Mouse (Mus musculus) gastrocnemius, postnatal 36 days (tissue): ENCODE data around the gene Rhbdf2. TPM values are rescaled to one million over a fixed set of nuclear protein-coding genes. Genes with fewer than 3 reads are reported as not detected.
"Not testable (repeated sequence)": the region's sequence is repeated elsewhere in the genome, so short reads cannot be mapped to it uniquely, and the experiment has no call there.

Experiments used
- DNase-seq, 2 experiments: peaks; one replicate each; pipeline ENCODE4 v3.0.0; 2022
- intact Hi-C: fragments of 180-260 bp; cut with DNase I; formaldehyde crosslinking; loops from one replicate; pipeline ENCODE4 v1.15.1; 2025
- long read RNA-seq, 2 experiments: library from polyadenylated mRNA; stranded (forward); transcript quantifications; one replicate each; pipeline ENCODE4 v2.0.0; 2021
- total RNA-seq, 2 experiments: library from RNA; stranded (reverse); gene quantifications; 2 replicates each; pipeline ENCODE4 v1.2.3; 2021

The Rhbdf2 gene
- 10 to 100 TPM in 1 of 2 experiments, 1 to 10 TPM in 1; 9.4 to 10.2 TPM for total RNA-seq
- long read RNA-seq, experiment 1, partial matches to known transcripts, result 1 of 1 reads
- long read RNA-seq, experiment 1, other reads (novel, unspliced or antisense), result 0 of 1 reads
- long read RNA-seq, experiment 2, partial matches to known transcripts, result 0 of 3 reads
- long read RNA-seq, experiment 2, other reads (novel, unspliced or antisense), result 1 of 3 reads

DNA sequence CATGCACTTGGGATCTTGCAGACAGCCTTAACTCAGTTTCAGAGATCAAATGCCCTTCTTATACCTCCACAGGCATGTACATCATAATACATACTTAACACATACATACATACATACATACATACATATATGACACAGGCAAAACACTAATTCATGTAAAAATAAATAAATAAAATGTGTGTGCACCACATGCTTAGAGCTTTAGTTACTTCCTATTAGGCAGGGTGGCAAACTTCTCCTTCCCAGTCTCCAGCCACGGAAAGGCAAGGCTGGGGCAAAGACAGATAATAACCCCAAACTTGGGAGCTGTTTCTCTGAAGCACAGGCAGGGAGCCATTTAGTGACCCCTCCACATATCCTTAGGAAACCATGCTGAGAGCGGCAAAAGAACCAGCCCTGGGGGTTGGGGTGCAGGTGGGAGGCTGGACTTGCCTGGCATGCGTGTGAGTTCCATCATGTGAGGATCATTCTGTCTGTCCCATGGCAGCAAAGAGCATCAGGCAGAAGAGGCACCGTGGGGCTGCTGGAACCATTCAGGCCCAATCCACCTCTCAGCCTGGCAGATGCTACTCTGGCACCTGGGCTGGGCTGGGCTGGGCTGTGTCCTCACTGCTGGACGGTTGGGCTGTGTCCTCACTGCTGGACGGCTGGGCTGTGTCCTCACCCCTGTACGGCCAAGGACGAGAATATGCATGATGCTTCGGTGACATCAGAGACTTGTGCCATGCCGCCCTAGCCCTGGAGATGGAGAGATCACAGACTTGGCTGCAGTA, at the start of gene Rhbdf2:
Rhbdf2 (minus strand) TSS at position 721 of the 773 bp plus-strand sequence.
- DNase-seq, result no peak
- intact Hi-C loops, result no loop called here

GRCm38 (mm10) chr11:116676175-116676976, 49.6 kb upstream of the Rhbdf2 start:
- intact Hi-C loops, result no loop called here
- no peak for DNase-seq

DNA sequence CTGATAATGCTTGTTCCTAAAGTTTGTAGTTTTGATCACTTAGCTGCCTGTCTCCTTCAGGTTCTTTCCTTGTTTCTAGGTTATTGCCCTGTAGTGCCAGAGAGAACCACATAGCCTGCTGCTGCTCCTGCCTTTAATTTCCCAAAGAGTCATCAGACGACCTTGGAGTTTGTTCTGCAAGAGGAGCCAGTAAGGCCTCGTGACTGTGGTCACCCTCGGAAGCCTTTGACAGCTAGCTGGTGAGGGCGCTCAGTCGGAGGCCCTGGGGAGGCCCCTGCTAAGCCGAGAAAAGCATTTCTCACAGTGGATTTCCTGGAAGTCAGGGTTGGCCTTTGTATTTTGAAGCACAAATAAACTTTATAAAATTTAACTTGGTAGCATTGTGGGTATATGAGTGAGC, 48.6 kb upstream of the Rhbdf2 start:
- DNase-seq, intact Hi-C loops: not testable (repeated sequence)

DNA sequence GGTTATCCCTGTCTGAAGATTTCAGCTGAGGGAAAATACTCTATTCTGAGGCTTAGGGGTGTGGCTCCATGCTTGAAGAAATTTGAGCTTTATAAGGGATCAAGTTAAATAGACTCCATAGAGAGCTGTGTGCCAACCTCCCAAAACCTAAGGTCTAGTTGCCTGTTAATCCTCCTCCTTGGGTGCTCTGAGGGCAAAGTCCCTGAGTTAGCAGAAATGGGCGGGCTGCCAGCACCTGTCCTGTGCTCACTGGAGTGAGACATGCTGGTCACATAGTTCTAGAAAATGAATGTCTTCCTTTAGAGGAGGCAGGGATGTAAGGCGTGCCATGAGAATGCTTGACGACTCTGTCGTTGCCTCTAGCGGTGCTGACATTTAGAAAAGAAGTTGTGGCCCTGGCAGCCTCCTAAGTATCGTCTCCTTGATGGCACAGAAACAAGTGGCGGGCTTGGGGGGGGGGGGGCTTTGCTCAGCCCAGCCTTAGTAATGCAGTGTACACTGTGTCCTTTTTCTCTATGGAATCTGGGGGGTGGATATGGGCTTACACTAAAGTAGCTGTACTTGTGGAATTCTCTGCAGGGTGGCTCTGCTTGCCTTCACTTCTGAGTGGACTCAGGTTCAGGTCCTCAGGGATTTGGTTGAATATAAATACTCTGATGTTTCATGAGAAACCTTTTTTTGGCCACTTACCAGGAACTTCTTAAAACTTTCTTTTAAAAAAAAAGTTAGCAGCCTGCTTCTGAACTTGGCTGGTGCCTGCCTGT, 48.0 kb upstream of the Rhbdf2 start:
- intact Hi-C loops, result no loop called here
- no peak for DNase-seq

DNA sequence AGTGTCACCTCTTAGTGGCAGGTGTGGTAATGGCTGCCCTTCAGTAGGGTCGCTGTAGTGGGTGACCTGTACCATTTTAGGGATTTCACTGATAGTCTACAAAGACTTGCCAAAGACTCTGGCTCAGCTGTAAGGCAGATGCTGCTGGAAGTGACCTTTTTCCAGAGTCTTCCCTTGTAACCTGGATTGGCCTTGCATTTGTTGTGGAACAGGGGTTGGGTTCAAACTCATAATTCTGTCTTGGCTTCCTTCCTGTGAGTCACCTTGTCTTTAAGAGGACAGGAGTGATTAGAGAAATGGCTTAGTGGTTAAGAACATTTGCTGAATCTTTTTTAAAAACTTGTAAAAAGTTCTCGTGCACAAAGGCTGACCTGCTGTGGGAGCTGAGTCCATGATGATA, 46.6 kb upstream of the Rhbdf2 start:
- intact Hi-C loops, result no loop called here
- DNase-seq, result no peak

GRCm38 (mm10) chr11:116672595-116672994, 45.8 kb upstream of the Rhbdf2 start:
- DNase-seq, result no peak
- intact Hi-C loops, result no loop called here

- no peak for DNase-seq
- intact Hi-C loops, result loop anchor here (2.0 kb wide), 1 partner anchor 137 kb away; no protein-coding TSS in a partner anchor
Observed at GRCm38 (mm10) chr11:116671845-116672434, 45.1 kb upstream of the Rhbdf2 start.

DNA sequence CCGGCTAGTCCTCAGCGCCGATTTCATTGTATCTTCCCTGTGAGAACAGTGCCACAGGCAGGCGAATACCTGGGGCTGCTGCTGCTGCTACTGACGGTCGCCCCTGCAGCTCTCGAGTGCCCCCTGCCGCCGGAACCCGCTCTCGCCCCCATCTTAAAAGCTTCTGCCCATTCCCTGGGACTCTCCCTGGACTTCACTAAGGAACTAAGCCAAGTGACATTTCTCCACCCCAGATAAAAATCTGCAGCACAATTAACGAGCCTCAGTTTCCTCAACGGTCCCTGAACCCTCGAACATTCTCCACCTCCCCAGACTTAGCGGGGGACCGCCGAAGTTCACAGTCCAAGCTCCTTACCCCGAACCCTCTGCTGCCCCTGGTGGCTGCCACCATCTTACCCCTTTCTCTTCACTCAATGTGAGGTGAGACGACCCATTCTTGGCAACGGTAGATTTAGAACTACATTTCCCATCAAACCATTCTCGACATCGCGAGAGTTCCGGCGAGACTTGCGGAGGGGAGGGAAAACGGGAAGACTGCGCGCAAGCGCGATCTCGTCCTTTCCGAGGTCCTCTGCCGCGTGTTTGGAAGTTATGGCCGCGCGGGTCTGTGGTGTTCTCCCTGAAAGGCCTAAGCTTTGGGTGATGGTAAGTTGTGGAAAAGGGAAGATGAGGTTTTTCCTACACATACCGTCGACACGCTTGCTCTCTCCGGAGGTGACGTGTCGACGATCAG, 44.5 kb upstream of the Rhbdf2 start:
- DNase-seq, result peak; percentile 98
- intact Hi-C loops, result loop anchor here (2.0 kb wide), 1 partner anchor 138 kb away; no protein-coding TSS in a partner anchor

DNA sequence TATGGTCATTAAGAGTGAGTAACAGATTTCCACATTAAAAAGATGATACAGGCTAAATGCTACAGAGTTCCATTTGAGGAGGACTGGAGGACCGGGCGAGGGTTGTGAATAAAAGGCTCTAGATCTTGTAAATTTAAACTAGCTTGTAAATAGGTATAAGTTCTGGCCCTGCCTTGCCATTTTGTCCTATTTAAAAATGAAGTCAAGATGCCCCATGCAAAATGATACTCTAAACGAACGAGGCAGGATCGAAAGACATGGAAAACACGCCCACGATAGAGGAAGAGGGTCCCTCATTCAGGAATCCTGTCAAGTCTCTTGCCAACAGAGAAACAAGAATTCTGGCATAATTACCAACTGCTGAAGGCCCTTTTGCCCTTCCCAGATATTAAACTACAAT, 43.6 kb upstream of the Rhbdf2 start:
- intact Hi-C loops, result loop anchor here (2.0 kb wide), 1 partner anchor 138 kb away; no protein-coding TSS in a partner anchor
- DNase-seq, result no peak

DNA sequence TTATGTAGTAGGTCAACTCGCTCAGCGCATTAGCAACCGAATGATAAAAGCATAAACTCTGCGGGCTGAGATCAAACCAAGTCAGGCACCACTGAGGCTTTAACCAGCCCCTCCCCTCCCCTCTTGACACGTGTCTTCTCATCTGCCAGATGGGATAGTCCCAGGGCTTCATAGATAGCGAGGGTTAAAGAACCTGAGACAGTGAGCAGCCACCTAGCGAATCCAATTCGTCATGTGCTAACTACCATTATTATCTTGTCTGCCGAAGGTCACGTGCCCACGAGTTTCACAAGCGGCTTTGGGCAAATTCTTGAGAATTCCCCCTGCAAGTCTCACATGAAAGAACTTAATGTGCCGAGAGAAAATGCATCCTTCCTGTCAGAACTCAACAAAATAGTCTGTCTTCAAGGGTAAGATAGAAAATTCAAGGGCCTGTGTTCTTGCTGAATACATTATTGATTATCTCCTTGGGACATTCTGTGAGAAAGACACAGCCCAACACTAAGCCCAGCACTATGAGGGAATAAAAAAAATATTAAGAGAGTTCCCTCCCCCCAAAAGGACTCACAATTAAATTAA, 43.1 kb upstream of the Rhbdf2 start:
- intact Hi-C loops, result loop anchor here (1.0 to 2.0 kb wide), 2 partner anchors 27 to 139 kb away; no protein-coding TSS in a partner anchor
- no peak for DNase-seq

- DNase-seq, result no peak
- intact Hi-C loops, result loop anchor here (1.0 kb wide), 1 partner anchor 26 kb away; no protein-coding TSS in a partner anchor
Observed at GRCm38 (mm10) chr11:116669316-116669715, 42.5 kb upstream of the Rhbdf2 start.

- intact Hi-C loops, result loop anchor here (1.0 kb wide), 1 partner anchor 26 kb away; no protein-coding TSS in a partner anchor
- no peak for DNase-seq
Observed at GRCm38 (mm10) chr11:116668839-116669238, 42.0 kb upstream of the Rhbdf2 start.

- no peak for DNase-seq
Observed at GRCm38 (mm10) chr11:116668381-116668825, 41.6 kb upstream of the Rhbdf2 start.

GRCm38 (mm10) chr11:116667930-116668329, 41.1 kb upstream of the Rhbdf2 start:
- intact Hi-C loops, result no loop called here
- DNase-seq, result no peak

More at GRCm38 (mm10) chr11:116668381-116668825, 41.6 kb upstream of the Rhbdf2 start:
- intact Hi-C loops, result no loop called here

DNA sequence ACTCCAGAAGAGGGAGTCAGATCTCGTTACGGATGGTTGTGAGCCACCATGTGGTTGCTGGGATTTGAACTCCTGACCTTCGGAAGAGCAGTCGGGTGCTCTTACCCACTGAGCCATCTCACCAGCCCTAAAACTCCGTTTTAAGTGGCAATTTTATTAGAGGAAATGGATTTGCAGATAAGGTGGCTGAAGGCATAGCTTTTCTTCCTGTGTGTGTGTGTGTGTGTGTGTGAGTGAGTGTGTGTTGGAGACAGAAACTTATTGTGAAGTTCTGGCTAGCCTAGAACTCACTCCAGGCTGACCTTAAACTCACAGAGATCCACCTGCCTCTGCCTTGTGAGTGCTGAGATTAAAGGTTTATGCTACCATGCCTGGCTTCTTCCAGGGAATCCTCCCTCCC, 40.2 kb upstream of the Rhbdf2 start:
- intact Hi-C loops, DNase-seq: not testable (repeated sequence)

GRCm38 (mm10) chr11:116666566-116666965, 39.7 kb upstream of the Rhbdf2 start:
- intact Hi-C loops, result no loop called here
- no peak for DNase-seq

GRCm38 (mm10) chr11:116665289-116665688, 38.5 kb upstream of the Rhbdf2 start:
- intact Hi-C loops, result no loop called here
- no peak for DNase-seq

GRCm38 (mm10) chr11:116661948-116662377, 35.1 kb upstream of the Rhbdf2 start:
- DNase-seq, result no peak
- intact Hi-C loops, result no loop called here
